Mouse (Mus musculus) layer of hippocampus, adult 2 months (tissue): ENCODE results near the gene Cd44. TPM values are rescaled to one million over a fixed set of nuclear protein-coding genes. Genes with fewer than 3 reads are reported as not detected.

Experiments used
- DNase-seq, 2 experiments: peaks; one replicate each; pipeline ENCODE4 v3.0.0; 2022; ENCODE audit warnings: low spot score in 2 of 2
- H3K27ac ChIP-seq: fragments of 200-600 bp; 2 replicates; pipeline ENCODE4 v1.8.1; 2022
- H3K4me3 ChIP-seq: fragments of 200-600 bp; 2 replicates; pipeline ENCODE4 v1.8.1; 2022; ENCODE audit warnings: mild to moderate bottlenecking
- CTCF ChIP-seq: fragments of 200-600 bp; conservative IDR thresholded peaks from 2 replicates; pipeline ENCODE4 v1.8.1; 2022; ENCODE audit warnings: antibody characterized with exemption, mild to moderate bottlenecking, moderate library complexity
- total RNA-seq, 2 experiments: library from RNA; stranded (reverse); gene quantifications; 2 replicates each; pipeline ENCODE4 v1.2.3; 2021

Cd44 gene
- total RNA-seq, 2 experiments from 2014 or later = 3.1 to 3.2 TPM

GRCm38 (mm10) chr2:102853297-102853696 lies 48.2 kb downstream of the Cd44 start:
- Histone ChIP-seq H3K4me3 (no peak overlapping the region), H3K27ac (no peak overlapping the region)
- DNase-seq = no peak
- no peak for TF ChIP-seq CTCF

- H3K27ac ChIP-seq = no peak overlapping the region
- no peak for TF ChIP-seq CTCF
- DNase-seq = no peak
- H3K4me3 ChIP-seq = no peak overlapping the region
Measured at GRCm38 (mm10) chr2:102851936-102852477, 49.5 kb downstream of the Cd44 start.

- no peak for TF ChIP-seq CTCF
- no peak for DNase-seq
- Histone ChIP-seq H3K27ac (no peak overlapping the region), H3K4me3 (no peak overlapping the region)
Measured at GRCm38 (mm10) chr2:102850026-102850425, 51.4 kb downstream of the Cd44 start.

- TF ChIP-seq CTCF = no peak
- no peak for DNase-seq
- no peak overlapping the region for H3K4me3 ChIP-seq
- no peak overlapping the region for H3K27ac ChIP-seq
Measured at GRCm38 (mm10) chr2:102848811-102849433, 52.5 kb downstream of the Cd44 start.

- no peak for TF ChIP-seq CTCF
- DNase-seq = no peak
- no peak overlapping the region for H3K4me3 ChIP-seq
- H3K27ac ChIP-seq = no peak overlapping the region
Measured at GRCm38 (mm10) chr2:102841231-102841630, 60.2 kb downstream of the Cd44 start.

- Histone ChIP-seq H3K27ac (no peak overlapping the region), H3K4me3 (no peak overlapping the region)
- TF ChIP-seq CTCF = no peak
- peak in 1 of 2 experiments; percentile 5 for DNase-seq
Measured at GRCm38 (mm10) chr2:102838179-102838578, 63.3 kb downstream of the Cd44 start.

- DNase-seq = no peak
Measured at GRCm38 (mm10) chr2:102831547-102831946, 69.9 kb downstream of the Cd44 start.

GRCm38 (mm10) chr2:102829201-102829600 lies 72.3 kb downstream of the Cd44 start:
- Histone ChIP-seq H3K27ac (no peak overlapping the region), H3K4me3 (no peak overlapping the region)
- no peak for TF ChIP-seq CTCF
- peak; percentile 65 to 81 for DNase-seq

More at GRCm38 (mm10) chr2:102831547-102831946, 69.9 kb downstream of the Cd44 start:
- TF ChIP-seq CTCF = no peak
- H3K4me3 ChIP-seq = no peak overlapping the region
- H3K27ac ChIP-seq = no peak overlapping the region

GRCm38 (mm10) chr2:102828381-102828780 lies 73.1 kb downstream of the Cd44 start:
- Histone ChIP-seq H3K4me3 (no peak overlapping the region), H3K27ac (no peak overlapping the region)
- DNase-seq = no peak
- no peak for TF ChIP-seq CTCF

- no peak for DNase-seq
- Histone ChIP-seq H3K4me3 (no peak overlapping the region), H3K27ac (no peak overlapping the region)
- TF ChIP-seq CTCF = no peak
Measured at GRCm38 (mm10) chr2:102827841-102828240, 73.6 kb downstream of the Cd44 start.

GRCm38 (mm10) chr2:102825961-102826633 lies 75.4 kb downstream of the Cd44 start:
- no peak for TF ChIP-seq CTCF
- DNase-seq = no peak

GRCm38 (mm10) chr2:102822036-102822435 lies 79.4 kb downstream of the Cd44 start:
- H3K4me3 ChIP-seq = no peak overlapping the region
- no peak for TF ChIP-seq CTCF
- DNase-seq = peak; percentile 26 to 37
- H3K27ac ChIP-seq = no peak overlapping the region

More at GRCm38 (mm10) chr2:102825961-102826633, 75.4 kb downstream of the Cd44 start:
- no peak overlapping the region for H3K27ac ChIP-seq
- H3K4me3 ChIP-seq = no peak overlapping the region

- H3K4me3 ChIP-seq = no peak overlapping the region
- peak overlapping the region; percentile 28; the same call in 1 of the 2 replicates for H3K27ac ChIP-seq
- TF ChIP-seq CTCF = no peak
- DNase-seq = no peak
Measured at GRCm38 (mm10) chr2:102820790-102821189, 80.7 kb downstream of the Cd44 start.
